Mouse (Mus musculus) C2C12 (cell line): ENCODE measurements around the gene Specc1. TPM values are rescaled to one million over a fixed set of nuclear protein-coding genes. Genes with fewer than 3 reads are reported as not detected.

Experiments
- H3K27me3 ChIP-seq: one replicate; pipeline ENCODE4 v1.6.1; 2011; ENCODE audit not compliant: control insufficient read depth, insufficient read depth, insufficient read length
- H3K36me3 ChIP-seq: one replicate; pipeline ENCODE4 v1.6.1; 2011; ENCODE audit not compliant: control insufficient read depth, insufficient read depth
- H3K4me3 ChIP-seq: one replicate; pipeline ENCODE4 v1.5.1; 2011; ENCODE audit warnings: mild to moderate bottlenecking, control low read depth; ENCODE audit not compliant: poor library complexity, insufficient read depth, severe bottlenecking
- H3K79me2 ChIP-seq: one replicate; pipeline ENCODE4 v1.6.1; 2011; ENCODE audit not compliant: control insufficient read depth, insufficient read depth
- H3K79me3 ChIP-seq: one replicate; pipeline ENCODE4 v1.6.1; 2011; ENCODE audit warnings: low read depth, control low read depth
- H3ac ChIP-seq: one replicate; pipeline ENCODE3; 2011; ENCODE audit warnings: low read depth; ENCODE audit not compliant: control insufficient read depth, insufficient read length
- CEBPB ChIP-seq: IDR thresholded peaks from one replicate; pipeline ENCODE4 v1.6.1; 2011; ENCODE audit warnings: low read depth, mild to moderate bottlenecking, control low read depth, moderate library complexity
- CTCF ChIP-seq: IDR thresholded peaks from one replicate; pipeline ENCODE4 v1.5.1; 2011; ENCODE audit not compliant: control insufficient read depth, insufficient read depth, insufficient read length
- FOSL1 ChIP-seq: IDR thresholded peaks from one replicate; pipeline ENCODE4 v1.8.0; 2011; ENCODE audit warnings: mild to moderate bottlenecking, low read length; ENCODE audit not compliant: poor library complexity, insufficient read depth, severe bottlenecking
- MAX ChIP-seq: IDR thresholded peaks from one replicate; pipeline ENCODE4 v1.6.1; 2011; ENCODE audit warnings: mild to moderate bottlenecking, control low read depth
- MYOD1 ChIP-seq: IDR thresholded peaks from one replicate; pipeline ENCODE4 v1.6.1; 2011; ENCODE audit warnings: low read depth; ENCODE audit not compliant: control insufficient read depth, insufficient read length
- MYOG ChIP-seq: IDR thresholded peaks from one replicate; pipeline ENCODE4 v1.6.1; 2011; ENCODE audit not compliant: control insufficient read depth, insufficient read length; ENCODE audit errors: extremely low read depth
- USF1 ChIP-seq: IDR thresholded peaks from one replicate; pipeline ENCODE4 v1.6.1; 2011; ENCODE audit warnings: low read depth, mild to moderate bottlenecking, control low read depth, moderate library complexity
- polyA plus RNA-seq: library from polyadenylated mRNA; unstranded; fragments of >200 nt; fragmentation: generic; extraction: Trizol; gene quantifications from one replicate; pipeline ENCODE4 v1.2.1, GENCODE M21; 2012; ENCODE audit warnings: missing spikeins

The Specc1 gene
- polyA plus RNA-seq, 1 experiment = 59.2 TPM

DNA sequence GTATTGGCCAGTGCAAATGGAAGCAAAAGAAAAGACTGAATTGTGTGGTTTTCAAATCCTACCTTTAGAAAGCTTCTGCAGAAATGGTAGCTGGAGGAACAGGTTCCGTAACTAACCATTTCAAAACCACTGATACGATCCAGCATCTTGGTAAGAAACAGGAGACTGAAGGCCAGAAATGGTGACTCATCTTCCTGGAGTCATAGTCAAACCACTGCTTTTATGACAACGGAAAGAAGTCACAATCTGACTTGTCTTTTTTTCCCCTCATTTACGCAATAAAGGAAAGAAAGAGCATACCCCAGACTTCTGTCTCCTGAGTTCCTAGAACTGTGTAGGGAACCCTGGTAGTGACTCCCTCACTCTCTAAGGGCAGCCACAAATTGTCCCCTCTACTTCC, 228.3 kb downstream of the Specc1 start:
- H3K79me3 ChIP-seq = peaks cover 10% of the 10 kb centered on the region
- peaks cover 37% of the 10 kb centered on the region for H3K79me2 ChIP-seq
- TF ChIP-seq CEBPB (peak; percentile 94), MYOD1 (no peak), USF1 (no peak), CTCF (no peak), FOSL1 (peak; percentile 61), MYOG (no peak), MAX (no peak)

DNA sequence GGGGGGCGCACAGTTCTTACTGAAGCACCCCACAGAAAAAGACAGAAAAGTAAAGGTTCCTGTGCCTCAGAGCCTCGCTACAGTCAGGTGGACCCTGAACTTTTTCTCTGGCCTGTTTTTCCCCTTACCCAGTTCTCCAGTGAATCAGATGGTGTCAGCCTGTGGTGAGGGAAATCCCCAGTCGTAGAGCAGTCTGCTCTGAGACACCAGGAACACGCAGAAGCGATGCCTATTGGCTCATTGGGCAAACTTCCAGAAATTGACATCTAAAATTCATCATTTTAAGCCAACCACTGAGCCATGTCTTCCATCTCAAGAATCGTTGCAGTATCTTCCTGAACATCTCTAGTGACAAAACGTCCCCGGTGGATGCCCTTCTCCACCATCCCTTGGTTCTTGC, 230.5 kb downstream of the Specc1 start:
- Histone ChIP-seq H3K79me2 (peaks cover 59% of the 10 kb centered on the region), H3K27me3 (no peaks in the 10 kb centered on the region), H3K4me3 (no peak overlapping the region), H3K36me3 (peaks cover 49% of the 10 kb centered on the region), H3ac (no peak overlapping the region), H3K79me3 (peaks cover 24% of the 10 kb centered on the region)
- TF ChIP-seq MYOD1 (no peak), MYOG (no peak), CTCF (no peak), MAX (no peak), FOSL1 (no peak), USF1 (no peak), CEBPB (no peak)

More for the DNA sequence above, 228.3 kb downstream of the Specc1 start:
- H3ac ChIP-seq = peak overlapping the region; percentile 32
- no peak overlapping the region for H3K4me3 ChIP-seq
- H3K36me3 ChIP-seq = peaks cover 45% of the 10 kb centered on the region
- no peaks in the 10 kb centered on the region for H3K27me3 ChIP-seq

GRCm38 (mm10) chr11:62192050-62192449, 235.5 kb downstream of the Specc1 start:
- Histone ChIP-seq H3K4me3 (no peak overlapping the region), H3K79me2 (peaks cover 63% of the 10 kb centered on the region), H3K79me3 (peaks cover 22% of the 10 kb centered on the region), H3ac (no peak overlapping the region), H3K36me3 (peaks cover 70% of the 10 kb centered on the region), H3K27me3 (no peaks in the 10 kb centered on the region)
- TF ChIP-seq CEBPB (no peak), MAX (no peak), CTCF (no peak), FOSL1 (no peak), USF1 (no peak), MYOG (no peak), MYOD1 (no peak)

DNA sequence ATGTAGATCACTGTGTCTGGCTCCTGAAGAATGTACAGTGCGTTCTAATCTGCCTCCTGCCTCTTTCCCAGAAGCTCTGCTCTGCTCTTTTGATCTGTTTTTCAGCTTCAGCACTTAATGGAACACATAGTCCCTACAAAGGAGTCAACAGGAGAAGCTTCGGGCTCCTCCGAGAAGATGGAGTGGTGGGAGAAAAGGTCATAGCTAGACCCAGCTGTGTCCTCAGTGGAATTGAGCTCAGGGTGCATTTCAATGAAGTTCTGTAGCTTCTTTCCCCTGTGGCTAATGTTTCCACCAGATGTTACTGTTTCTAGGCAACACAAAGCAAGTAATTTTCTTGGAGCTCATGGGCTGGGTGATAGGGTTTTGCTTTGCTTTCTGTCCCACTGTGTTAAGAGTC, 236.6 kb downstream of the Specc1 start:
- peaks cover 22% of the 10 kb centered on the region for H3K79me3 ChIP-seq
- TF ChIP-seq MYOD1 (no peak), CEBPB (no peak), MYOG (no peak), MAX (no peak), CTCF (no peak), FOSL1 (no peak), USF1 (no peak)
- H3K36me3 ChIP-seq = peaks cover 65% of the 10 kb centered on the region
- no peak overlapping the region for H3K4me3 ChIP-seq
- H3K79me2 ChIP-seq = peaks cover 53% of the 10 kb centered on the region
- no peak overlapping the region for H3ac ChIP-seq
- H3K27me3 ChIP-seq = no peaks in the 10 kb centered on the region

DNA sequence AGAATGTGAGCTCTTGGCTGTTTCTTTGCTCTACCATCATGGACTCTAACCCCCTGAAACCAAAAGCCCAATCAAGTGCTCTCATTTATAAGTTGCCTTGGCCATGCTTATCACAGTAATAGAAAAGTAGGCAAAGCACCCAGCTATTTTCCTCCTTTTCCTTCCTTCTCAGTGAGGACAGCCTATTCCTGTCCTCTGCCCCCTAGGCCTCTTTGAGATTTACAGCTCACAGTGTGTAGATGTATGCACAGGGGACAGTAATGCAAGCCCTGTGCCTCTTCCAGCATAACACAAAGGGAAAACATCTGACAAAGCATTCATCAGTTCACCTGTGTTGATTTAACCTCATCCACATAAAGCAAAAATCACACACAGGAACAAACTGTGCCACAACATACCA, 237.7 kb downstream of the Specc1 start:
- Histone ChIP-seq H3K79me2 (peaks cover 51% of the 10 kb centered on the region), H3K36me3 (peaks cover 64% of the 10 kb centered on the region), H3ac (no peak overlapping the region), H3K27me3 (no peaks in the 10 kb centered on the region), H3K4me3 (no peak overlapping the region), H3K79me3 (peaks cover 22% of the 10 kb centered on the region)
- TF ChIP-seq MYOD1 = no peak
- no peak for TF ChIP-seq FOSL1
- no peak for TF ChIP-seq MAX
- TF ChIP-seq USF1 = no peak
- TF ChIP-seq CEBPB = no peak
- no peak for TF ChIP-seq MYOG
- no peak for TF ChIP-seq CTCF
